Mouse (Mus musculus) heart, embryonic 12.5 days (tissue): ENCODE measurements around the gene Inpp5b. TPM values are rescaled to one million over a fixed set of nuclear protein-coding genes. Genes with fewer than 3 reads are reported as not detected.

ENCODE experiments used
- ATAC-seq: fragments of 200-750 bp; cut with Nextera tagmentation; 2 replicates; pipeline ENCODE4 v1.8.0; 2017; ENCODE audit warnings: moderate TSS enrichment, moderate library complexity; ENCODE audit not compliant: insufficient number of reproducible peaks, low FRiP score
- H3K27ac ChIP-seq: fragments of 300-500 bp; sonication (generic); 2 replicates; pipeline ENCODE4 v1.5.1; 2016; ENCODE audit warnings: mild to moderate bottlenecking, moderate library complexity; ENCODE audit not compliant: poor library complexity, severe bottlenecking
- H3K27me3 ChIP-seq: fragments of 300-500 bp; sonication (generic); replicated peaks from 2 replicates; pipeline ENCODE4 v1.6.1; 2016; ENCODE audit warnings: mild to moderate bottlenecking, moderate library complexity
- H3K36me3 ChIP-seq: fragments of 300-500 bp; sonication (generic); 2 replicates; pipeline ENCODE4 v1.6.1; 2016; ENCODE audit warnings: mild to moderate bottlenecking, moderate library complexity
- H3K4me1 ChIP-seq: fragments of 300-500 bp; sonication (generic); replicated peaks from 2 replicates; pipeline ENCODE4 v1.6.1; 2016; ENCODE audit warnings: mild to moderate bottlenecking
- H3K4me2 ChIP-seq: fragments of 300-500 bp; sonication (generic); 2 replicates; pipeline ENCODE4 v1.6.1; 2016; ENCODE audit warnings: mild to moderate bottlenecking, moderate library complexity
- H3K4me3 ChIP-seq: fragments of 300-500 bp; sonication (generic); 2 replicates; pipeline ENCODE4 v1.5.1; 2016; ENCODE audit warnings: mild to moderate bottlenecking
- H3K9ac ChIP-seq: fragments of 300-500 bp; sonication (generic); 2 replicates; pipeline ENCODE4 v1.6.1; 2016; ENCODE audit warnings: mild to moderate bottlenecking, moderate library complexity
- H3K9me3 ChIP-seq: fragments of 300-500 bp; sonication (generic); replicated peaks from 2 replicates; pipeline ENCODE4 v1.6.1; 2016; ENCODE audit warnings: mild to moderate bottlenecking, moderate library complexity
- WGBS: fragments of 180-500 bp; shearing (Covaris S2); methylation state at CpG from one replicate; pipeline ENCODE4 v1.1.7; 2016; 5-methylcytosine and 5-hydroxymethylcytosine counted together
- polyA plus RNA-seq: library from polyadenylated mRNA; unstranded; fragments of >200 nt; fragmentation: Nextera tagmentation; extraction: Ambion mirVana; gene quantifications from 2 replicates; pipeline ENCODE4 v1.2.1, GENCODE M21; 2016

The Inpp5b gene
- polyA plus RNA-seq, 1 experiment from 2014 or later, result 17.3 TPM

GRCm38 (mm10) chr4:124768963-124769591 is 27.4 kb downstream of the Inpp5b start:
- Histone ChIP-seq H3K9ac (no peak overlapping the region), H3K27ac (no peak overlapping the region), H3K4me1 (peaks cover 45% of the 10 kb centered on the region), H3K36me3 (no peaks in the 10 kb centered on the region), H3K4me2 (no peak overlapping the region), H3K9me3 (no peaks in the 10 kb centered on the region), H3K27me3 (no peaks in the 10 kb centered on the region), H3K4me3 (no peak overlapping the region)
- ATAC-seq, result no peak
- WGBS, result 57% methylated on average over 13 of the region's 13 CpGs

- peaks cover 55% of the 10 kb centered on the region for H3K4me1 ChIP-seq
- no peaks in the 10 kb centered on the region for H3K27me3 ChIP-seq
- no peak overlapping the region for H3K4me3 ChIP-seq
- H3K9ac ChIP-seq, result no peak overlapping the region
- no peak overlapping the region for H3K4me2 ChIP-seq
- H3K36me3 ChIP-seq, result no peaks in the 10 kb centered on the region
- H3K27ac ChIP-seq, result no peak overlapping the region
- no peaks in the 10 kb centered on the region for H3K9me3 ChIP-seq
- 69% methylated on average over 5 of the region's 5 CpGs for WGBS
- no peak for ATAC-seq
Observed at GRCm38 (mm10) chr4:124770624-124771023, 29.0 kb downstream of the Inpp5b start.

- no peaks in the 10 kb centered on the region for H3K9me3 ChIP-seq
- WGBS, result 43% methylated on average over 4 of the region's 4 CpGs
- peak; percentile 71 for ATAC-seq
- no peak overlapping the region for H3K4me3 ChIP-seq
- H3K27ac ChIP-seq, result peak overlapping the region; percentile 91
- H3K27me3 ChIP-seq, result no peaks in the 10 kb centered on the region
- H3K36me3 ChIP-seq, result no peaks in the 10 kb centered on the region
- 0 out of 2 replicates have a peak overlapping the region, but pooled peaks have one; percentile 13 for H3K9ac ChIP-seq
- no peak overlapping the region for H3K4me2 ChIP-seq
- peaks cover 42% of the 10 kb centered on the region for H3K4me1 ChIP-seq
Observed at GRCm38 (mm10) chr4:124772125-124772524, 30.5 kb downstream of the Inpp5b start.

DNA sequence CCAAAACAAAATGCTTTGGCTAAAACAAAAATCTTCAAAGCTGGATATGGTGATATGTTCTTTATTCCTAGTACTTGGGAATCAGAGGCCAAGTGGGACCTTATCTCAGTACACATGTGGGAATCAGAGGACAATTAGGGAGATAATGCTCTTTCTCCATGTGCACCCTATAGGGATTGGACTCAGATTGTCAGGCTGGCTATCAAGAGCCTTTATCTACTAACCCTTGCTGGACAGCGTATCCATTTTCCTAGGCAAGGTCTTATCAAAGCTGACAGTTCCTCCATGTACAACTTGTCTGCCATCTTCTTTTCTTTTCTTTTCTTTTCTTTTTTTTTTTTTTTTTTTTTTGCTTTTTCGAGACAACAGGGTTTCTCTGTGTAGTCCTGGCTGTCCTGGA is 31.8 kb downstream of the Inpp5b start:
- Histone ChIP-seq H3K27me3 (no peaks in the 10 kb centered on the region), H3K4me2 (no peak overlapping the region), H3K27ac (peak overlapping the region; percentile 91; the same call in 1 of the 2 replicates), H3K9me3 (no peaks in the 10 kb centered on the region), H3K9ac (no peak overlapping the region), H3K4me3 (no peak overlapping the region), H3K4me1 (peaks cover 42% of the 10 kb centered on the region), H3K36me3 (no peaks in the 10 kb centered on the region)
- ATAC-seq, result no peak
- WGBS, result 46% methylated on average over 2 of the region's 2 CpGs

- Histone ChIP-seq H3K9ac (no peak overlapping the region), H3K4me2 (no peak overlapping the region), H3K27me3 (no peaks in the 10 kb centered on the region), H3K9me3 (no peaks in the 10 kb centered on the region), H3K36me3 (peaks cover 5% of the 10 kb centered on the region), H3K4me3 (no peak overlapping the region), H3K27ac (0 out of 2 replicates have a peak overlapping the region, but pooled peaks have one; percentile 23), H3K4me1 (peaks cover 39% of the 10 kb centered on the region)
- ATAC-seq, result no peak
- WGBS, result 80% methylated on average over 6 of the region's 6 CpGs
Observed at GRCm38 (mm10) chr4:124773995-124774394, 32.3 kb downstream of the Inpp5b start.

- no peak for ATAC-seq
- no peaks in the 10 kb centered on the region for H3K27me3 ChIP-seq
- H3K9ac ChIP-seq, result no peak overlapping the region
- peaks cover 36% of the 10 kb centered on the region for H3K4me1 ChIP-seq
- no peak overlapping the region for H3K4me3 ChIP-seq
- H3K4me2 ChIP-seq, result no peak overlapping the region
- WGBS, result 11% methylated on average over 2 of the region's 2 CpGs
- 0 out of 2 replicates have a peak overlapping the region, but pooled peaks have one; percentile 23 for H3K27ac ChIP-seq
- no peaks in the 10 kb centered on the region for H3K9me3 ChIP-seq
- peaks cover 9% of the 10 kb centered on the region for H3K36me3 ChIP-seq
Observed at GRCm38 (mm10) chr4:124774429-124774828, 32.8 kb downstream of the Inpp5b start.

DNA sequence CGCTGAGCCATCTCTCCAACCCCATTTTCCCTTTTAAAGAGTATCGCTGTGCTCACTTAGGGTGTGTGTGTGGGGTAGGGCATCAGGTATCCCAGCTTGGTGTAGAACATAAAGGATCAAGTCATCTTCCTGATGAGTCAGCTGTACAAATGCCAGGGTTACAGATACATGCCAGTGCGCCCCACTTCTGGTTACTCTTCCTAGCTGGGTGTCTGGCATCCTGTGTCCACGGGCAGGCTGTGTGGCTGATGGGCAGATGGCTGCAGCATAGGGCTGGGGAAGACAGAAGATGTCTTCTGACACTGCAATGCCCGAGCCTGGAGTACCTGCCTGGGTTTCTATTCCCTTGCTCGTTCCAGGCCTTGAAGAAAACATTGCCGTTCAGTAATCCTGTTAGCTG is 39.7 kb downstream of the Inpp5b start:
- Histone ChIP-seq H3K4me2 (no peak overlapping the region), H3K27me3 (no peaks in the 10 kb centered on the region), H3K4me3 (no peak overlapping the region), H3K9ac (no peak overlapping the region), H3K4me1 (no peaks in the 10 kb centered on the region), H3K36me3 (peaks cover 70% of the 10 kb centered on the region), H3K27ac (no peak overlapping the region), H3K9me3 (no peaks in the 10 kb centered on the region)
- ATAC-seq, result no peak
- 87% methylated on average over 7 of the region's 7 CpGs for WGBS

- Histone ChIP-seq H3K27ac (no peak overlapping the region), H3K9me3 (no peaks in the 10 kb centered on the region), H3K9ac (no peak overlapping the region), H3K4me1 (no peaks in the 10 kb centered on the region), H3K36me3 (peaks cover 81% of the 10 kb centered on the region), H3K4me2 (no peak overlapping the region), H3K27me3 (no peaks in the 10 kb centered on the region), H3K4me3 (no peak overlapping the region)
- 84% methylated on average over 8 of the region's 8 CpGs for WGBS
- no peak for ATAC-seq
Observed at GRCm38 (mm10) chr4:124782395-124782794, 40.7 kb downstream of the Inpp5b start.

DNA sequence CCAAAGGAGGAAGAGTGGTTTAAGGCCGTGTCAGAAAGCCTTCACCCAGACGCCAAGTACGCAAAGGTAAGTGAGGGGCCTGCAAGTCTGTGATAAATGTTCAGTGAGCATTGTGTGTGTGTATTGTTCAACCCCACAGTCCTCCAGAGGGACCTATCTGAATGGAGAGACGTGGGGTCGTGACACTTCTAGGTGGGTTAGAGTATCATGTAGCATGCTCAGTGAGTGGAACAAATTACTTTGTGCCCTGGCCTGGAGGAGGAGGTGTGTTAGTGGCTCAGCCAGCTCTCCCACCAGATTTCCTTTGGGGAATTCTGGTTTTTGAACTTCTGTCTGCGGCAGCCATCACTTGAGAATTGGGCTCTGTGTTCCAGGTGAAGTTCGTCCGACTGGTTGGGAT is 42.3 kb downstream of the Inpp5b start:
- Histone ChIP-seq H3K27ac (no peak overlapping the region), H3K4me2 (no peak overlapping the region), H3K4me3 (no peak overlapping the region), H3K9me3 (no peaks in the 10 kb centered on the region), H3K36me3 (peaks cover 89% of the 10 kb centered on the region), H3K4me1 (no peaks in the 10 kb centered on the region), H3K9ac (no peak overlapping the region), H3K27me3 (no peaks in the 10 kb centered on the region)
- no peak for ATAC-seq
- WGBS, result 92% methylated on average over 8 of the region's 8 CpGs

DNA sequence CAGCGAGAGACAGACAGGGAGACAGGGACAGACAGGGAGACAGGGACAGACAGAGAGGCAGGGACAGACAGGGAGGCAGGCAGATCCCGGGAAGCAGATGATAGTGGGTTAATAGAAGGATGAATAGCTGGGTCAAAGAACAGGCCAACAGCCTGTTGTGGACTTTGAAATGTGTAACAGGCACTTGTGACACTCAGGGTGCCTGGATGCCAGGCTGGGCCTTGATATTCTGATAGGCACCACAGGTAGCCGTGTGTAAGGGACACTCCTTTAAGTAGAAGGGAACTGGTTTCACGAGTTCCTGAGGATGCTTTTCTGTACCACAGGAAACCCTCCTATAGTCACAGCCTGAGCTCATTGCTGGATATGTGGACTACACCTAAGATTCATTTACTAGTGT is 48.4 kb downstream of the Inpp5b start:
- Histone ChIP-seq H3K4me2 (no peak overlapping the region), H3K9ac (no peak overlapping the region), H3K9me3 (no peaks in the 10 kb centered on the region), H3K27me3 (no peaks in the 10 kb centered on the region), H3K4me3 (no peak overlapping the region), H3K36me3 (peaks cover 91% of the 10 kb centered on the region), H3K4me1 (no peaks in the 10 kb centered on the region), H3K27ac (no peak overlapping the region)
- WGBS, result 68% methylated on average over 4 of the region's 4 CpGs
- ATAC-seq, result no peak

- no peak overlapping the region for H3K9ac ChIP-seq
- H3K4me1 ChIP-seq, result no peaks in the 10 kb centered on the region
- H3K36me3 ChIP-seq, result peaks cover 85% of the 10 kb centered on the region
- 84% methylated on average over 8 of the region's 8 CpGs for WGBS
- H3K27me3 ChIP-seq, result no peaks in the 10 kb centered on the region
- no peak overlapping the region for H3K27ac ChIP-seq
- no peak overlapping the region for H3K4me2 ChIP-seq
- no peak for ATAC-seq
- H3K4me3 ChIP-seq, result no peak overlapping the region
- H3K9me3 ChIP-seq, result no peaks in the 10 kb centered on the region
Observed at GRCm38 (mm10) chr4:124792114-124792513, 50.5 kb downstream of the Inpp5b start.

GRCm38 (mm10) chr4:124796141-124796540 is 54.5 kb downstream of the Inpp5b start:
- peaks cover 83% of the 10 kb centered on the region for H3K36me3 ChIP-seq
- H3K4me1 ChIP-seq, result no peaks in the 10 kb centered on the region
- ATAC-seq, result no peak
- H3K27me3 ChIP-seq, result no peaks in the 10 kb centered on the region
- WGBS, result 88% methylated on average over 8 of the region's 8 CpGs
- no peaks in the 10 kb centered on the region for H3K9me3 ChIP-seq
- H3K9ac ChIP-seq, result no peak overlapping the region
- H3K27ac ChIP-seq, result no peak overlapping the region
- H3K4me2 ChIP-seq, result no peak overlapping the region
- H3K4me3 ChIP-seq, result no peak overlapping the region
